Mouse (Mus musculus): ENCODE results near the gene Hist1h3d. TPM values are rescaled to one million over a fixed set of nuclear protein-coding genes. Genes with fewer than 3 reads are reported as not detected.
"Not testable (repeated sequence)": the region's sequence is repeated elsewhere in the genome, so short reads cannot be mapped to it uniquely, and the experiment has no call there.

Hist1h3d gene
- polyA plus RNA-seq, 1 experiment from 2014 or later, result 0.13 TPM

GRCm38 (mm10) chr13:23582219-23583056 is 6.9 kb downstream of the Hist1h3d start:
- Histone ChIP-seq H3K79me2 (ENCODE audit: inconsistent target) (no peaks in the 10 kb centered on the region), H3K27ac (peak overlapping the region; percentile 88), H3K4me3 (ENCODE audit: inconsistent target) (peak overlapping the region; percentile 32), H3K36me3 (ENCODE audit: inconsistent target) (no peaks in the 10 kb centered on the region)
- 27% methylated on average over 6 of the region's 6 CpGs for WGBS (ENCODE audit: missing documents)

GRCm38 (mm10) chr13:23583387-23584068 is 8.0 kb downstream of the Hist1h3d start:
- H3K27ac ChIP-seq, result peak overlapping the region; percentile 88
- no peaks in the 10 kb centered on the region for H3K36me3 ChIP-seq (ENCODE audit: inconsistent target)
- no peak overlapping the region for H3K4me3 ChIP-seq (ENCODE audit: inconsistent target)
- no peaks in the 10 kb centered on the region for H3K79me2 ChIP-seq (ENCODE audit: inconsistent target)

- no peaks in the 10 kb centered on the region for H3K36me3 ChIP-seq (ENCODE audit: inconsistent target)
- H3K27ac ChIP-seq, result peak overlapping the region; percentile 88
- no peaks in the 10 kb centered on the region for H3K79me2 ChIP-seq (ENCODE audit: inconsistent target)
- peak overlapping the region; percentile 43 for H3K4me3 ChIP-seq (ENCODE audit: inconsistent target)
Measured at GRCm38 (mm10) chr13:23584331-23584730, 8.8 kb downstream of the Hist1h3d start.

- under 1% methylated on average over 21 of the region's 21 CpGs for WGBS (ENCODE audit: missing documents)
- Histone ChIP-seq H3K79me2 (ENCODE audit: inconsistent target) (no peaks in the 10 kb centered on the region), H3K4me3 (ENCODE audit: inconsistent target) (peak overlapping the region; percentile 43), H3K27ac (peak overlapping the region; percentile 88), H3K36me3 (ENCODE audit: inconsistent target) (no peaks in the 10 kb centered on the region)
Measured at GRCm38 (mm10) chr13:23585029-23585441, 9.5 kb downstream of the Hist1h3d start.

GRCm38 (mm10) chr13:23585442-23586098 is 10.0 kb downstream of the Hist1h3d start:
- H3K27ac ChIP-seq, result peak overlapping the region; percentile 88
- H3K79me2 ChIP-seq (ENCODE audit: inconsistent target); H3K36me3 ChIP-seq (ENCODE audit: inconsistent target): not testable (repeated sequence)
- peak overlapping the region; percentile 43 for H3K4me3 ChIP-seq (ENCODE audit: inconsistent target)
- WGBS (ENCODE audit: missing documents), result 0% methylated on average over 7 of the region's 36 CpGs

- peak overlapping the region; percentile 81 for H3K27ac ChIP-seq
- 6% methylated on average over 22 of the region's 22 CpGs for WGBS (ENCODE audit: missing documents)
- H3K79me2 ChIP-seq (ENCODE audit: inconsistent target), result no peaks in the 10 kb centered on the region
Measured at GRCm38 (mm10) chr13:23586099-23586939, 10.8 kb downstream of the Hist1h3d start.

GRCm38 (mm10) chr13:23586940-23587225 is 11.3 kb downstream of the Hist1h3d start:
- no peaks in the 10 kb centered on the region for H3K36me3 ChIP-seq (ENCODE audit: inconsistent target)
- peak overlapping the region; percentile 81 for H3K27ac ChIP-seq
- peak overlapping the region; percentile 43 for H3K4me3 ChIP-seq (ENCODE audit: inconsistent target)
- H3K79me2 ChIP-seq (ENCODE audit: inconsistent target), result no peaks in the 10 kb centered on the region
- WGBS (ENCODE audit: missing documents), result no CpG with 5 or more reads among the region's 1 CpGs

More at GRCm38 (mm10) chr13:23586099-23586939, 10.8 kb downstream of the Hist1h3d start:
- no peaks in the 10 kb centered on the region for H3K36me3 ChIP-seq (ENCODE audit: inconsistent target)
- peak overlapping the region; percentile 43 for H3K4me3 ChIP-seq (ENCODE audit: inconsistent target)

- WGBS (ENCODE audit: missing documents), result 92% methylated on average over 7 of the region's 7 CpGs
- Histone ChIP-seq H3K79me2 (ENCODE audit: inconsistent target) (no peaks in the 10 kb centered on the region), H3K27ac (no peak overlapping the region), H3K36me3 (ENCODE audit: inconsistent target) (no peaks in the 10 kb centered on the region), H3K4me3 (ENCODE audit: inconsistent target) (no peak overlapping the region)
Measured at GRCm38 (mm10) chr13:23591206-23591605, 15.6 kb downstream of the Hist1h3d start.

GRCm38 (mm10) chr13:23591886-23592285 is 16.3 kb downstream of the Hist1h3d start:
- not testable (repeated sequence) for H3K4me3 ChIP-seq (ENCODE audit: inconsistent target); H3K27ac ChIP-seq; H3K36me3 ChIP-seq (ENCODE audit: inconsistent target); H3K79me2 ChIP-seq (ENCODE audit: inconsistent target)
- 97% methylated on average over 5 of the region's 7 CpGs for WGBS (ENCODE audit: missing documents)

- H3K4me3 ChIP-seq (ENCODE audit: inconsistent target), result no peak overlapping the region
- no peaks in the 10 kb centered on the region for H3K79me2 ChIP-seq (ENCODE audit: inconsistent target)
- 83% methylated on average over 7 of the region's 7 CpGs for WGBS (ENCODE audit: missing documents)
- H3K27ac ChIP-seq, result no peak overlapping the region
- H3K36me3 ChIP-seq (ENCODE audit: inconsistent target), result no peaks in the 10 kb centered on the region
Measured at GRCm38 (mm10) chr13:23592614-23593013, 17.1 kb downstream of the Hist1h3d start.

- no peak overlapping the region for H3K4me3 ChIP-seq (ENCODE audit: inconsistent target)
- no peak overlapping the region for H3K27ac ChIP-seq
- no peaks in the 10 kb centered on the region for H3K36me3 ChIP-seq (ENCODE audit: inconsistent target)
- WGBS (ENCODE audit: missing documents), result 33% methylated on average over 5 of the region's 5 CpGs
- H3K79me2 ChIP-seq (ENCODE audit: inconsistent target), result no peaks in the 10 kb centered on the region
Measured at GRCm38 (mm10) chr13:23593051-23593770, 17.6 kb downstream of the Hist1h3d start.

GRCm38 (mm10) chr13:23595185-23595584 is 19.6 kb downstream of the Hist1h3d start:
- Histone ChIP-seq H3K79me2 (ENCODE audit: inconsistent target) (no peaks in the 10 kb centered on the region), H3K27ac (no peak overlapping the region), H3K36me3 (ENCODE audit: inconsistent target) (no peaks in the 10 kb centered on the region), H3K4me3 (ENCODE audit: inconsistent target) (no peak overlapping the region)
- 79% methylated on average over 2 of the region's 2 CpGs for WGBS (ENCODE audit: missing documents)

GRCm38 (mm10) chr13:23595622-23596372 is 20.2 kb downstream of the Hist1h3d start:
- no peak overlapping the region for H3K4me3 ChIP-seq (ENCODE audit: inconsistent target)
- 95% methylated on average over 7 of the region's 7 CpGs for WGBS (ENCODE audit: missing documents)
- H3K27ac ChIP-seq, result no peak overlapping the region
- H3K36me3 ChIP-seq (ENCODE audit: inconsistent target), result no peaks in the 10 kb centered on the region
- no peaks in the 10 kb centered on the region for H3K79me2 ChIP-seq (ENCODE audit: inconsistent target)

All from macrophage (primary cell).